Mouse (Mus musculus): ENCODE measurements around the gene Olfr530. TPM values are rescaled to one million over a fixed set of nuclear protein-coding genes. Genes with fewer than 3 reads are reported as not detected.

Gene Olfr530
- not detected in 2 replicates for polyA plus RNA-seq (2015; fragmentation: Nextera tagmentation; extraction: Ambion mirVana)

DNA sequence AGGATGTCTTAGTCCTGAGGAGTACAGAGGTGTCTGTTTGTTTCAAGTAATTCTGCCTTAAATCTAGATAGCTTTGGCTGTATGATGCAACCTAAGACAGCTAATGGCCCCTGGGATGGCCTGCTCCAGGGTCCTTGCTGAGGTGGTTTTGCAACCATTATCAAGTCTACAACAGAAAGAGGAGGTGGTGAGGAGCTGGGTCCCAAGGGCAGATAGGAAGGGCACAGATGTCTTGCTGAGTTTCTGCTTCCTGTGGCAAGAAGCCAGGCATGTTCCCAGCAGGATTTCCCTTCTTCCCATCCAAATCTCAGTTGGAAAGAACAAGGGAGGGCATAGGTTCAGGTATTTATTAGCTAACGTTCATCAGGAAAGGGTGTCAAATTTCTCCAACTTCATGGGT lies at the start of gene Olfr530:
Gene Olfr530, minus strand, starts transcription at position 101 of the 400 bp plus-strand sequence.
- 67% methylated on average over 1 of the region's 1 CpGs for WGBS
- no peaks in the 10 kb centered on the region for H3K36me3 ChIP-seq (replicated peaks)
- no peaks in the 10 kb centered on the region for H3K9me3 ChIP-seq
- H3K27me3 ChIP-seq (replicated peaks), result no peaks in the 10 kb centered on the region
- H3K27ac ChIP-seq, result no peak within 1 kb of the TSS
- no peak within 1 kb of the TSS for H3K9ac ChIP-seq
- H3K4me3 ChIP-seq, result no peak within 1 kb of the TSS
- H3K4me1 ChIP-seq, result no peaks in the 10 kb centered on the region
- H3K4me2 ChIP-seq, result no peak within 1 kb of the TSS
- no peak for ATAC-seq (replicated peaks)

DNA sequence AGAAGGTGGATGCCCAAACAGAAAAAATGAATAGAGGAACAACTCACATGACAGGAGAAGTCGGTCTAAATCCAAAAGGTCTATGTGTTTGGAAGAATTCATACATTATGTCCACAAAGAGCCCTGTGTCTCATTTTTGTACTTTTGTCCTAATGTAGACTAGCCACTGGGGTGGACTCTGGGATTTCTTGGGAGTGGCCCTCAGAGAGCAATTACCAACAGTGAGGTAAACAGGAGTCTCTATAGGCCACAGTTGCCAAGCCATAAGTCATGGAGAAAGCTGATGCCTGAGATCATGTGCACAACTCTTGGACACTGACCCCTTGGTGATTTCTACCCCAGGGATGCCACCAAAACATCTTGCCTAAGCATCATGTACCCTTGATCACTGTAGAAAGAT lies 45.4 kb upstream of the Olfr530 start, which contains the start of gene Olfr532:
Gene Olfr532, minus strand, starts transcription at position 101 of the 400 bp plus-strand sequence.
- H3K4me3 ChIP-seq, result no peak within 1 kb of the TSS
- no peak within 1 kb of the TSS for H3K4me2 ChIP-seq
- no peak within 1 kb of the TSS for H3K27ac ChIP-seq
- no peaks in the 10 kb centered on the region for H3K27me3 ChIP-seq (replicated peaks)
- H3K9ac ChIP-seq, result no peak within 1 kb of the TSS
- H3K4me1 ChIP-seq, result no peaks in the 10 kb centered on the region
- no peak for ATAC-seq (replicated peaks)
- H3K36me3 ChIP-seq (replicated peaks), result no peaks in the 10 kb centered on the region
- 88% methylated on average over 1 of the region's 1 CpGs for WGBS
- H3K9me3 ChIP-seq, result no peaks in the 10 kb centered on the region

- Histone ChIP-seq H3K4me3 (no peak within 1 kb of the TSS), H3K9ac (no peak within 1 kb of the TSS), H3K27me3 (replicated peaks) (no peaks in the 10 kb centered on the region), H3K4me1 (no peaks in the 10 kb centered on the region), H3K36me3 (replicated peaks) (no peaks in the 10 kb centered on the region), H3K27ac (no peak within 1 kb of the TSS), H3K4me2 (no peak within 1 kb of the TSS), H3K9me3 (no peaks in the 10 kb centered on the region)
- no peak for ATAC-seq (replicated peaks)
- WGBS, result 95% methylated on average over 1 of the region's 1 CpGs
Observed at GRCm38 (mm10) chr7:140402818-140403217, 26.7 kb upstream of the Olfr530 start, which contains the start of gene Olfr531. Olfr531 (minus strand) TSS chr7:140402918.

GRCm38 (mm10) chr7:140376911-140377310 lies 780 bp upstream of the Olfr530 start:
- Histone ChIP-seq H3K4me1 (no peaks in the 10 kb centered on the region), H3K4me2 (no peak overlapping the region), H3K27ac (no peak overlapping the region), H3K4me3 (no peak overlapping the region), H3K9ac (no peak overlapping the region), H3K9me3 (no peaks in the 10 kb centered on the region), H3K27me3 (replicated peaks) (no peaks in the 10 kb centered on the region), H3K36me3 (replicated peaks) (no peaks in the 10 kb centered on the region)
- WGBS, result 93% methylated on average over 2 of the region's 2 CpGs
- no peak for ATAC-seq (replicated peaks)

- Histone ChIP-seq H3K4me2 (no peak overlapping the region), H3K9me3 (no peaks in the 10 kb centered on the region), H3K4me3 (no peak overlapping the region), H3K27ac (no peak overlapping the region), H3K9ac (no peak overlapping the region), H3K36me3 (replicated peaks) (no peaks in the 10 kb centered on the region), H3K27me3 (replicated peaks) (no peaks in the 10 kb centered on the region), H3K4me1 (no peaks in the 10 kb centered on the region)
- ATAC-seq (replicated peaks), result no peak
- WGBS, result 76% methylated on average over 4 of the region's 4 CpGs
Observed at GRCm38 (mm10) chr7:140374300-140374699, 1.8 kb downstream of the Olfr530 start.

DNA sequence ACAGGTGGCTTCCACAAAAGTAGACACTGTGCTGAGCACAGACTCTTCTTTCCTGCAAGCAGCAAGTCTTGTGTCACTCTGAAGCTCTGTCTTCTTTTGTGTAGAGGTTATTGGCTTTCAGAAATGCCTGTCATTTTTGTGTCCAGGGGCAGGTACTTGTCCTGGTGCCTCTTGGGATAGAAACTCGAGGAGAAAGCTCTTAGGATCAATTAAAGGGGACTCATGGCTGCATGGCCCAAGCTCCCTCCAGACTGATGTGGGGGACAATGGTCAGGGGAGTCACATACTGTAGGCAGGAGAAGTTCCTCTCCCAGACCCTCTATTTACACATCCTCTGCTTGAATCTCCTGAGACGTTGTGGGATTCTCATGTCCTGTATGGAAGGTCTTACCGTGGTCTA lies 14.6 kb downstream of the Olfr530 start, which contains the start of gene Olfr60:
Gene Olfr60, minus strand, starts transcription at position 101 of the 400 bp plus-strand sequence.
- no peak within 1 kb of the TSS for H3K4me2 ChIP-seq
- H3K4me1 ChIP-seq, result no peaks in the 10 kb centered on the region
- no peak within 1 kb of the TSS for H3K9ac ChIP-seq
- H3K27ac ChIP-seq, result no peak within 1 kb of the TSS
- WGBS, result 77% methylated on average over 3 of the region's 3 CpGs
- H3K9me3 ChIP-seq, result no peaks in the 10 kb centered on the region
- ATAC-seq (replicated peaks), result no peak
- H3K36me3 ChIP-seq (replicated peaks), result no peaks in the 10 kb centered on the region
- H3K27me3 ChIP-seq (replicated peaks), result no peaks in the 10 kb centered on the region
- no peak within 1 kb of the TSS for H3K4me3 ChIP-seq

DNA sequence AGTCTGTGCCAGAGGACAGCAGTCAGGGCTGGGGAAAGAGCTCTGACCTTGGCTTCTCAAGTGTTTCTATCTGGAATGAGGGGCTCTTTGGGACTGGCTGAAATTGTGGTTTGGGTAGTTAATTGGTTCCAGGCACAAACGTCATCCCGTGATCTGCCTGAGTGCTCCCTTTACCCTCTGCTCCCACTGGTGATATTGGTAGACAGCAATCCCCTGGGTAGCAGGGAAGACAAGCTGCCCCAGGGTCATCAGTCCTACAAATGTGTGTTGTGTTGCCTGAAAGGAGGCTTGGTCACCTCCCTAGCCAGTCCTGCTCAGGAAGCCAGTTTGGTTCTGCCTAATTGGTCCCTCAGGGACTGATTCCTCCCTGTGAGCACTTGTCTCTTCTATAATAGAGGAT lies 42.4 kb downstream of the Olfr530 start, which contains the start of gene Olfr527:
Gene Olfr527, plus strand, starts transcription at position 301 of the 400 bp plus-strand sequence.
- Histone ChIP-seq H3K4me3 (no peak within 1 kb of the TSS), H3K9ac (no peak within 1 kb of the TSS), H3K4me2 (no peak within 1 kb of the TSS), H3K9me3 (no peaks in the 10 kb centered on the region), H3K4me1 (no peaks in the 10 kb centered on the region), H3K36me3 (replicated peaks) (no peaks in the 10 kb centered on the region), H3K27me3 (replicated peaks) (no peaks in the 10 kb centered on the region), H3K27ac (no peak within 1 kb of the TSS)
- WGBS, result 72% methylated on average over 2 of the region's 2 CpGs
- ATAC-seq (replicated peaks), result no peak

GRCm38 (mm10) chr7:140329766-140330304 lies 46.3 kb downstream of the Olfr530 start:
- Histone ChIP-seq H3K4me1 (no peaks in the 10 kb centered on the region), H3K36me3 (replicated peaks) (no peaks in the 10 kb centered on the region), H3K4me2 (no peak overlapping the region), H3K9ac (no peak overlapping the region), H3K27ac (no peak overlapping the region), H3K4me3 (no peak overlapping the region), H3K9me3 (no peaks in the 10 kb centered on the region), H3K27me3 (replicated peaks) (no peaks in the 10 kb centered on the region)
- no peak for ATAC-seq (replicated peaks)
- 65% methylated on average over 1 of the region's 1 CpGs for WGBS

Other genes with a start within 250 kb of the Olfr530 start
- 32.4 and 34.8 TPM in 2 replicates for gene Mtg1, start 238.8 kb downstream of the Olfr530 start, polyA plus RNA-seq (2015; fragmentation: Nextera tagmentation; extraction: Ambion mirVana)
- gene Sprn, start 221.5 kb downstream of the Olfr530 start, polyA plus RNA-seq (2015; fragmentation: Nextera tagmentation; extraction: Ambion mirVana), result 23.7 and 25.5 TPM in 2 replicates
- gene Olfr522, start 211.6 kb downstream of the Olfr530 start, polyA plus RNA-seq (2015; fragmentation: Nextera tagmentation; extraction: Ambion mirVana), result not detected in 2 replicates
- gene Olfr523, start 203.1 kb downstream of the Olfr530 start, polyA plus RNA-seq (2015; fragmentation: Nextera tagmentation; extraction: Ambion mirVana), result not detected in 2 replicates
- gene Olfr524, start 170.4 kb downstream of the Olfr530 start, polyA plus RNA-seq (2015; fragmentation: Nextera tagmentation; extraction: Ambion mirVana), result not detected in 2 replicates
- gene Cd163l1, start 158.1 kb downstream of the Olfr530 start, polyA plus RNA-seq (2015; fragmentation: Nextera tagmentation; extraction: Ambion mirVana), result not detected in 2 replicates
- gene 5830411N06Rik, start 129.0 kb downstream of the Olfr530 start, polyA plus RNA-seq (2015; fragmentation: Nextera tagmentation; extraction: Ambion mirVana), result not detected in 2 replicates
- not detected in 2 replicates for gene Olfr525, start 55.5 kb downstream of the Olfr530 start, polyA plus RNA-seq (2015; fragmentation: Nextera tagmentation; extraction: Ambion mirVana)
- gene Olfr527, start 42.3 kb downstream of the Olfr530 start, polyA plus RNA-seq (2015; fragmentation: Nextera tagmentation; extraction: Ambion mirVana), result not detected in 2 replicates
- not detected in 2 replicates for gene Olfr60, start 14.7 kb downstream of the Olfr530 start, polyA plus RNA-seq (2015; fragmentation: Nextera tagmentation; extraction: Ambion mirVana)
- not detected in 2 replicates for gene Olfr531, start 26.6 kb upstream of the Olfr530 start, polyA plus RNA-seq (2015; fragmentation: Nextera tagmentation; extraction: Ambion mirVana)
- gene Olfr532, start 45.3 kb upstream of the Olfr530 start, polyA plus RNA-seq (2015; fragmentation: Nextera tagmentation; extraction: Ambion mirVana), result not detected in 2 replicates
- gene Olfr533, start 87.0 kb upstream of the Olfr530 start, polyA plus RNA-seq (2015; fragmentation: Nextera tagmentation; extraction: Ambion mirVana), result not detected in 2 replicates
- not detected in 2 replicates for gene Olfr535, start 107.9 kb upstream of the Olfr530 start, polyA plus RNA-seq (2015; fragmentation: Nextera tagmentation; extraction: Ambion mirVana)
- not detected in 2 replicates for gene Olfr536, start 131.1 kb upstream of the Olfr530 start, polyA plus RNA-seq (2015; fragmentation: Nextera tagmentation; extraction: Ambion mirVana)
- not detected in 2 replicates for gene Olfr538, start 191.6 kb upstream of the Olfr530 start, polyA plus RNA-seq (2015; fragmentation: Nextera tagmentation; extraction: Ambion mirVana)
- gene Olfr46, start 224.9 kb upstream of the Olfr530 start, polyA plus RNA-seq (2015; fragmentation: Nextera tagmentation; extraction: Ambion mirVana), result 0.03 and 0.04 TPM in 2 replicates

Measured in midbrain, embryonic 15.5 days (tissue).